Mouse (Mus musculus) hindbrain, embryonic 14.5 days (tissue): ENCODE data around the gene Idh1. TPM values are rescaled to one million over a fixed set of nuclear protein-coding genes. Genes with fewer than 3 reads are reported as not detected.

Experiments used
- ATAC-seq: fragments of 200-750 bp; cut with Nextera tagmentation; 2 replicates; pipeline ENCODE4 v1.8.0; 2017; ENCODE audit warnings: moderate number of reproducible peaks, mild to moderate bottlenecking, moderate TSS enrichment, moderate library complexity; ENCODE audit not compliant: low FRiP score
- DNase-seq: peaks from one replicate; pipeline ENCODE4 v3.0.0-alpha.2; 2015; ENCODE audit warnings: low spot score
- H3K27ac ChIP-seq: fragments of 300-500 bp; sonication (generic); 2 replicates; pipeline ENCODE4 v1.5.1; 2014; ENCODE audit warnings: mild to moderate bottlenecking, moderate library complexity
- H3K27me3 ChIP-seq: fragments of 300-500 bp; sonication (generic); 2 replicates; pipeline ENCODE4 v1.6.1; 2014; ENCODE audit warnings: mild to moderate bottlenecking, low read length, mixed read lengths; ENCODE audit not compliant: control insufficient read depth, insufficient read depth
- H3K36me3 ChIP-seq: fragments of 300-500 bp; sonication (generic); replicated peaks from 2 replicates; pipeline ENCODE4 v1.6.1; 2014; ENCODE audit not compliant: control insufficient read depth, insufficient read depth
- H3K4me1 ChIP-seq: fragments of 300-500 bp; sonication (generic); replicated peaks from 2 replicates; pipeline ENCODE4 v1.6.1; 2014; ENCODE audit warnings: antibody characterized with exemption, low read length, mixed read lengths; ENCODE audit not compliant: control insufficient read depth, insufficient read depth
- H3K4me2 ChIP-seq: fragments of 300-500 bp; sonication (generic); replicated peaks from 2 replicates; pipeline ENCODE4 v1.6.1; 2014; ENCODE audit warnings: mild to moderate bottlenecking, moderate library complexity
- H3K4me3 ChIP-seq: fragments of 300-500 bp; sonication (generic); replicated peaks from 2 replicates; pipeline ENCODE4 v1.5.1; 2014; ENCODE audit warnings: mild to moderate bottlenecking, low read length
- H3K9ac ChIP-seq: fragments of 300-500 bp; sonication (generic); 2 replicates; pipeline ENCODE4 v1.6.1; 2014
- H3K9me3 ChIP-seq: fragments of 300-500 bp; sonication (generic); 2 replicates; pipeline ENCODE4 v1.6.1; 2016; ENCODE audit warnings: low read length; ENCODE audit not compliant: control insufficient read depth
- WGBS: fragments of 180-500 bp; shearing (Covaris S2); extraction: QIAGEN DNeasy Blood & Tissue Kit; methylation state at CpG from one replicate; pipeline ENCODE4 v1.1.7; 2014; 5-methylcytosine and 5-hydroxymethylcytosine counted together
- polyA plus RNA-seq: library from polyadenylated mRNA; unstranded; fragments of >200 nt; fragmentation: Nextera tagmentation; extraction: Ambion mirVana; gene quantifications from 2 replicates; pipeline ENCODE4 v1.2.1, GENCODE M21; 2014

Gene Idh1
- polyA plus RNA-seq, 1 experiment from 2014 or later = 510 TPM

DNA sequence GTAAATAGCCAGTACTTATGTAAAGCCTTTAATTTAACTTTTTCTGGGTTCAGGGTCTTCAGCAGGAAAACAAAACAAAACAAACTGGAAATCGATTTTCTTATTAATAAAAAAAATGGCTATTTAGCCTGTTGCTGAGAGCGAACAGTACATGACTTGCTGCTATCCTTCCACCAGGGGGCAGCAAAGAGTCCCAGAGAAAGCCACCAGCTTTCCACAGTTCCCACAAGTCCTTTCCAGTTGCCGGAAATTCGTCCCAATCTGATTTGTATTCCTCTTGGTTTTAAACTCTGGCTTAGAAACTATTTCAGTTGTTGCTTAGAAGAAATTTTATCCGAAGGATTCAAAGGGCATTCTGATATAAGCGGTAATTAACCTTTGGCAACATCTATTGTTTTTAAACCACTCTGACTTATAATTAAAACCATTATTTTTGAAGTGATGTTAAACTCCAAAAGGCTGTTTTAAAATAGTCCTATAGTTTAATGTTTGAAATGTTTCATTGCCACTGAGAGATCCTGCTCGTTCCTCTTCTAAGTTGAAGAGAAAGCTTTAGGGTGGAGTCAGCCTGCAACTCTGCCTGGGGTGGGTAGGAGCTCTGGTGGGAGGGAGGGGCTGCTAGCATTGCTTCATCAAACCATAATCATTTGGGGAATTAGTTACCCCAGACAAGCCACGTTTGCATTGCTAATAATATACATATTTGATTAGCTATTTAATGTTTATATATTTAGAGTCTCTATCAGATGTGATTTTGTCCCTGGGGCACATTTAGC lies 74.1 kb downstream of the Idh1 start:
- Histone ChIP-seq H3K9ac (no peak overlapping the region), H3K4me3 (no peak overlapping the region)

GRCm38 (mm10) chr1:65109756-65110435 lies 76.4 kb downstream of the Idh1 start:
- 79% methylated on average over 25 of the region's 25 CpGs for WGBS
- Histone ChIP-seq H3K4me3 (no peak overlapping the region), H3K27me3 (no peaks in the 10 kb centered on the region), H3K9me3 (no peaks in the 10 kb centered on the region), H3K9ac (no peak overlapping the region), H3K27ac (no peak overlapping the region), H3K36me3 (no peaks in the 10 kb centered on the region), H3K4me1 (no peaks in the 10 kb centered on the region), H3K4me2 (no peak overlapping the region)
- DNase-seq (no peak), ATAC-seq (no peak)

More for the DNA sequence above, 74.1 kb downstream of the Idh1 start:
- ATAC-seq (peak; percentile 79; the same call in 1 of the 2 replicates), DNase-seq (peak; percentile 94)
- no peaks in the 10 kb centered on the region for H3K36me3 ChIP-seq
- H3K4me1 ChIP-seq = no peaks in the 10 kb centered on the region
- no peaks in the 10 kb centered on the region for H3K9me3 ChIP-seq
- peak overlapping the region; percentile 36 for H3K4me2 ChIP-seq
- H3K27ac ChIP-seq = no peak overlapping the region
- WGBS = 12% methylated on average over 8 of the region's 8 CpGs
- no peaks in the 10 kb centered on the region for H3K27me3 ChIP-seq

DNA sequence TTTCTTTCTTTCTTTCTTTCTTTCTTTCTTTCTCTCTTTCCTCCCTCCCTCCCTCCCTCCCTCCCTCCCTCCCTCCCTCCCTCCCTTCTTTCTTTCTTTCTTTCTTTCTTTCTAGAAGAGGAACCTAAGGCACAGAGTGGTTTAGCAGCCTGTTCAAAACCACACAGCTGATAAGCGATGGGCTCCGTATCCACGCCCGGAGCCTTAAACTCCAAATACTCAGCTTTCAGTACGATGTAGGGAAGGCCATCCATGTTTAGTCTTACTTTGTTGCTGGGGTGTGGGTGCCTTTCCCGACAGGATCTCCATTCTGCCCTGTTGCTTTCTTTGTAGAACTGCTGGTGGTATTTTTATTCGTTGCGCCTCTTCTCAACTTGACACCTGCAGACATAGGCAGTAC lies 77.1 kb downstream of the Idh1 start:
- ATAC-seq = no peak
- H3K4me3 ChIP-seq = no peak overlapping the region
- H3K9ac ChIP-seq = no peak overlapping the region
- 94% methylated on average over 8 of the region's 8 CpGs for WGBS
- H3K27ac ChIP-seq = no peak overlapping the region
- H3K4me2 ChIP-seq = no peak overlapping the region
- no peaks in the 10 kb centered on the region for H3K4me1 ChIP-seq
- H3K27me3 ChIP-seq = no peaks in the 10 kb centered on the region
- no peaks in the 10 kb centered on the region for H3K36me3 ChIP-seq
- H3K9me3 ChIP-seq = no peaks in the 10 kb centered on the region
- DNase-seq = no peak

Other genes with a start within 250 kb of the Idh1 start
- gene Plekhm3, start 229.7 kb downstream of the Idh1 start, polyA plus RNA-seq = 9.1 and 10.4 TPM in 2 replicates
- gene Akr1cl, start 153.7 kb downstream of the Idh1 start, polyA plus RNA-seq = not detected in 2 replicates
- gene Cryge, start 135.4 kb downstream of the Idh1 start, polyA plus RNA-seq = not detected in 2 replicates
- not detected in 2 replicates for gene Crygd, start 123.0 kb downstream of the Idh1 start, polyA plus RNA-seq
- not detected in 2 replicates for gene Crygc, start 112.8 kb downstream of the Idh1 start, polyA plus RNA-seq
- 0.99 TPM in 1 of 2 replicates, not detected in the other for gene Crygb, start 104.2 kb downstream of the Idh1 start, polyA plus RNA-seq
- not detected in 2 replicates for gene Cryga, start 83.1 kb downstream of the Idh1 start, polyA plus RNA-seq
- 0.29 TPM in 1 of 2 replicates, not detected in the other for gene Gm28845, start 66.9 kb downstream of the Idh1 start, polyA plus RNA-seq
- 1.2 and 1.4 TPM in 2 replicates for gene D630023F18Rik, start 63.3 kb downstream of the Idh1 start, polyA plus RNA-seq
- 17.3 and 20.7 TPM in 2 replicates for gene Pikfyve, start 183 bp upstream of the Idh1 start, polyA plus RNA-seq
- 2.6 and 4.3 TPM in 2 replicates for gene Pth2r, start 95.6 kb upstream of the Idh1 start, polyA plus RNA-seq